Mouse (Mus musculus) midbrain, postnatal 0 days (tissue): ENCODE data around the gene Hacd2. TPM values are rescaled to one million over a fixed set of nuclear protein-coding genes. Genes with fewer than 3 reads are reported as not detected.

Experiments
- ATAC-seq: fragments of 200-750 bp; cut with Nextera tagmentation; 2 replicates; pipeline ENCODE4 v1.8.0; 2017; ENCODE audit warnings: moderate number of reproducible peaks, mild to moderate bottlenecking, moderate TSS enrichment, moderate library complexity; ENCODE audit not compliant: low FRiP score
- DNase-seq: peaks from one replicate; pipeline ENCODE4 v3.0.0-alpha.2; 2015; ENCODE audit warnings: low spot score
- H3K27ac ChIP-seq: fragments of 300-500 bp; sonication (generic); 2 replicates; pipeline ENCODE4 v1.5.1; 2014; ENCODE audit warnings: low read depth, mild to moderate bottlenecking, low read length, mixed read lengths
- H3K27me3 ChIP-seq: fragments of 300-500 bp; sonication (generic); 2 replicates; pipeline ENCODE4 v1.6.1; 2014; ENCODE audit warnings: low read length, control low read depth, mixed read lengths; ENCODE audit not compliant: insufficient read depth
- H3K36me3 ChIP-seq: fragments of 300-500 bp; sonication (generic); 2 replicates; pipeline ENCODE4 v1.6.1; 2014; ENCODE audit warnings: low read length, control low read depth, mixed read lengths; ENCODE audit not compliant: insufficient read depth
- H3K4me1 ChIP-seq: fragments of 300-500 bp; sonication (generic); 2 replicates; pipeline ENCODE4 v1.6.1; 2014; ENCODE audit warnings: mild to moderate bottlenecking, control low read depth, antibody characterized with exemption, low read length, mixed read lengths; ENCODE audit not compliant: insufficient read depth
- H3K4me2 ChIP-seq: fragments of 300-500 bp; sonication (generic); 2 replicates; pipeline ENCODE4 v1.6.1; 2014; ENCODE audit warnings: low read depth, mild to moderate bottlenecking, low read length, mixed read lengths; ENCODE audit not compliant: poor library complexity, severe bottlenecking
- H3K4me3 ChIP-seq: fragments of 300-500 bp; sonication (generic); 2 replicates; pipeline ENCODE4 v1.5.1; 2014; ENCODE audit warnings: low read depth, mild to moderate bottlenecking, low read length, moderate library complexity
- H3K9ac ChIP-seq: fragments of 300-500 bp; sonication (generic); replicated peaks from 2 replicates; pipeline ENCODE4 v1.6.1; 2014; ENCODE audit warnings: mild to moderate bottlenecking, low read length, moderate library complexity, mixed read lengths; ENCODE audit not compliant: poor library complexity, severe bottlenecking
- H3K9me3 ChIP-seq: fragments of 300-500 bp; sonication (generic); 2 replicates; pipeline ENCODE4 v1.6.1; 2016; ENCODE audit warnings: low read length, control low read depth
- CTCF ChIP-seq: IDR thresholded peaks from 2 replicates; pipeline ENCODE4 v1.5.1; 2016; ENCODE audit warnings: antibody characterized with exemption, mild to moderate bottlenecking
- WGBS: fragments of 180-500 bp; shearing (Covaris S2); extraction: QIAGEN DNeasy Blood & Tissue Kit; methylation state at CpG from one replicate; pipeline ENCODE4 v1.1.7; 2014; 5-methylcytosine and 5-hydroxymethylcytosine counted together
- polyA plus RNA-seq: library from polyadenylated mRNA; unstranded; fragments of >200 nt; fragmentation: Nextera tagmentation; extraction: Ambion mirVana; gene quantifications from 2 replicates; pipeline ENCODE4 v1.2.1, GENCODE M21; 2015
- total RNA-seq: library from RNA; depleted of rRNA; stranded (reverse); fragments of >200 nt; gene quantifications from 2 replicates; pipeline ENCODE4 v1.2.3, GENCODE M21; 2014; rRNA removed

The Hacd2 gene
- total and polyA plus RNA-seq, 2 experiments from 2014 or later = 28.4 to 49.4 TPM

DNA sequence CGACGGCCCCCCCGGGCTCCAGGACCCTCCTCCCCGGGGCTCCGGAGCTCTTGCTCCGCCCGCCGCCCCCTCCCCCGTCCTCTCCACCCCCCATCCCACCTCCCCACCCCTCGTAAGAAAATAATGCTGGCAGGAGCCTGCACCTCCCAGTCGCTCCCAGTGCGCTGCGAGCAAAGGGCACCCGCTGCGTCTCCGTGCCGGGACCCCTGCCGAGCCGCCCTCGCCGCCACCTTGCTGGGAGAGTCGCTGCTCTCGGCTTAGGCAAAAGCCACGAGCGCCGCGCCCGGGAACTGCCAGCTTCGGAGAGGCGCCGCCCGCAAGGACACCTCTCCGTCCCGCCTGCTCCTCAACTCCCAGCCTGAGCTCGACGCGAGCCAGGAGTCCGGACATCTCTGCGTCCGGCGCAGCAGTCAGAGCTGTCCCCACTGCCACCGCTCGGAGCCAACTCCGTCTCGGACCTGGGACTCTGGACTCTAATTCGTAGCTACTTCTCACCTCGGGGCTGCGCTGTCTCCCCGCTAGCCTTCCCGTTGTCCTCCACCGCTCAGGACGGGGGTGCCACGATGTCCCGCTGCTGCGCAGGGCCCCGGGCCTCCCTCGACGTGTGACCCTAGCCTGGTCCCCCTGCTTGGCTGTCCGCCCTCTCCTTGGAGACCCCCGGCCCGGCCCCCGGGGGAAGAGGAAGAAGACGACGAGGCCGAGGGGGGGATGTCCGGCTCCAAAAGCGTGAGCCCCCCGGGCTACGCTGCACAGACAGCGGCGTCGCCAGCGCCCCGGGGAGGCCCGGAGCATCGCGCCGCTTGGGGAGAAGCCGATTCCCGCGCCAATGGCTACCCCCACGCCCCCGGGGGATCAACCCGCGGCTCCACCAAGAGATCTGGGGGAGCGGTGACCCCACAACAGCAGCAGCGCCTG, 133.4 kb downstream of the Hacd2 start:
- H3K27me3 ChIP-seq = peaks cover 8% of the 10 kb centered on the region
- H3K4me3 ChIP-seq = peak overlapping the region; percentile 89
- DNase-seq = peak; percentile 73
- H3K4me1 ChIP-seq = peaks cover 45% of the 10 kb centered on the region
- H3K36me3 ChIP-seq = no peaks in the 10 kb centered on the region
- peak overlapping the region; percentile 78 for H3K27ac ChIP-seq
- H3K9ac ChIP-seq = peak overlapping the region; percentile 80
- peak overlapping the region; percentile 81 for H3K4me2 ChIP-seq
- under 1% methylated on average over 72 of the region's 87 CpGs for WGBS
- H3K9me3 ChIP-seq = no peaks in the 10 kb centered on the region
- peak; percentile 54 for TF ChIP-seq CTCF
- ATAC-seq = peak; percentile 28

GRCm38 (mm10) chr16:35156306-35156695, 134.1 kb downstream of the Hacd2 start:
- DNase-seq (peak; percentile 58), ATAC-seq (no peak)
- Histone ChIP-seq H3K36me3 (no peaks in the 10 kb centered on the region), H3K9me3 (no peaks in the 10 kb centered on the region), H3K4me3 (peak overlapping the region; percentile 89), H3K27ac (no peak overlapping the region), H3K9ac (no peak overlapping the region), H3K4me2 (peak overlapping the region; percentile 81), H3K27me3 (peaks cover 3% of the 10 kb centered on the region), H3K4me1 (peaks cover 48% of the 10 kb centered on the region)
- WGBS = 4% methylated on average over 43 of the region's 48 CpGs
- TF ChIP-seq CTCF = peak; percentile 58

- no peak for ATAC-seq
- peaks cover 48% of the 10 kb centered on the region for H3K4me1 ChIP-seq
- H3K4me2 ChIP-seq = peak overlapping the region; percentile 81
- 83% methylated on average over 21 of the region's 21 CpGs for WGBS
- H3K9me3 ChIP-seq = no peaks in the 10 kb centered on the region
- H3K4me3 ChIP-seq = peak overlapping the region; percentile 89
- no peak overlapping the region for H3K27ac ChIP-seq
- H3K9ac ChIP-seq = no peak overlapping the region; the same call in 1 of the 2 replicates
- no peak for DNase-seq
- no peaks in the 10 kb centered on the region for H3K36me3 ChIP-seq
- no peak for TF ChIP-seq CTCF
- no peaks in the 10 kb centered on the region for H3K27me3 ChIP-seq
Observed at GRCm38 (mm10) chr16:35156832-35157231, 134.6 kb downstream of the Hacd2 start.

Other genes starting within 250 kb of the Hacd2 start
- gene Adcy5, start 132.4 kb downstream of the Hacd2 start, total RNA-seq = 73.9 and 77.3 TPM in 2 replicates
- gene Adcy5, start 132.4 kb downstream of the Hacd2 start, polyA plus RNA-seq = 6.9 and 7.5 TPM in 2 replicates